Mouse (Mus musculus): ENCODE measurements at regions not wholly inside any gene's neighbourhood (a gene's known extent, or its start where the extent isn't known, plus 50 kb on each side); places are given as distances from the start of the nearest gene placed in this dataset.

- DNase-seq: no peak
Measured at GRCm38 (mm10) chr6:148599473-148599872, 155.3 kb upstream of the Tmtc1 start.

DNA sequence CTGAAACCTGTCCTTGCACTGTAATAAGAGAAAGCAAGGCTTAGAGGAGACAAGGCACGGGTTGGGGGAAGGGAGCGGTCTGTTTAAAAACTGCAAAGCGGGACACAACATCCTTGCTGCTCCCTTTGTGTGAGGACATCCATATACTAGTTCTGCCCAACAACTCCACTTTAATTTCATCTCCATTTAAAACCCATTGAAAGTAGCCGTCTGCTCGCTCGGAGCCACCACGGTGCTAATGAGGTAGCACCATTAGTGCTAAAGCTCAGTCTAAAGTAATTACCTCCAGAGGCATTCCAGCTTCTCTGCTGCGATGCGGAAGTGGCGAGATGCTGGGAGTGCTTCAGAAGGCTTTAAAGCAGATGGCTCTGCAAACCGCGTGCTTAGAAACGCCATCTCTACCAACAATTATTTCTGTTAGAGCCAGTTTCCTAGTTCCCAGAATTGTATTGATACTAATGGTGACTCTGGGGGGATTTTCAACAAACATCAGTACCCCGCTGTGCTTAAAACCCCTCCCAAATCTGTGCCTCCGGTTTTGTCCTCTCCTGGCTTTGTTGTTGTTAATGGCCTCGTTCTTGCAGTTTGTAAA, 154.7 kb upstream of the Tmtc1 start:
- DNase-seq: no peak

DNA sequence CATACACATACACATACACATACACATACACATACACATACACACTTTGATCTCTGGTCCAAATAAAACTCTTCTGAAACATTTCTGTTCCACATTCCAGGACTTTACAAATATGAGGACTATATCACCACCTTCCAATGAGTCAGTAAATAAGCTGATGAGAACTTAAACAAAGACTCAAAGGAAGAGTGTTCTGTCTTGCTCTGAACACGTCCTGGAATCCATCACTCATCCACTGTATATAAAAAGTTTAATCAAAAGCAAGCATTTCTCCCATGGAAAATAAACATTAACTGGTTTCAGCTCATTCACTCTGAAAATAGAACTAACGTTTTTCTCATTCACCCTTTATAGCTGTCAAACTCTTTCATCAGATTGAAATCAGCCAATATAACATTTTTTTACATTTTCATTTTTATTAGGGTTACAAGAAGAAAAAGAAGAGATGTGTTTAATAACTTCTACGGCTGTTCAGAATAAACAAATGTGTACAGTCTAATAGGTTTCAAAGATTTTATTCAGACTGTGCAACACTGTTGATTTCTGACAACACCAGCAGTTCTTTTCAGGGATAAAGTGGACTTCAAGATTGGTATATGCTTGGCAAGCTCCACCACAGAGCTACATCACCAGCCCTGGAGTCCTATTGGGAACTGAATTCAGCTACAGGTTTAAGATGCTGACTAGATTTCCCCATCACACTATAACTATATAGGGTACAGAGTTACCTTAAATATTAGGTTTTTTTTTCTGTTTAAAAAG, 151.0 kb upstream of the Tmtc1 start:
- DNase-seq: no peak

DNA sequence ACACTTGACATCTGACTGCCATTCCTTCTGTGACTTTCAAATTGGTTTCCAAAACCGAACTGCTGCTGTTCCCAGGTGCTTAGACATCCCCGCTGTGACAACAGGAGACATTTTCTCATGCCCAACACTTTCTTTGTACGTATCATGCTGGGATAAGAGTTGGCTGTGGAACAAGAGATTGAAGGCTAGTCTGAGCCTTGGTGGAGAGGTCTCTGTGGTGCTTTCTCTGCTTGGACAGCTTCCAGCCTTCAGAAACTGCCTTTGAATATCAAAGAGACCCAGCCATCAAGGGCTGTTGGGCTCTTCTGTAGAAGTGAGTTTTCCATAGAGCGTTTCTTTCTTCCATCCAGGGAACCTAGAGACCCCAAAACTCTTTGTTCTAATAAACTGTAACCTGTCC, 144.8 kb upstream of the Tmtc1 start:
- no peak for DNase-seq

DNA sequence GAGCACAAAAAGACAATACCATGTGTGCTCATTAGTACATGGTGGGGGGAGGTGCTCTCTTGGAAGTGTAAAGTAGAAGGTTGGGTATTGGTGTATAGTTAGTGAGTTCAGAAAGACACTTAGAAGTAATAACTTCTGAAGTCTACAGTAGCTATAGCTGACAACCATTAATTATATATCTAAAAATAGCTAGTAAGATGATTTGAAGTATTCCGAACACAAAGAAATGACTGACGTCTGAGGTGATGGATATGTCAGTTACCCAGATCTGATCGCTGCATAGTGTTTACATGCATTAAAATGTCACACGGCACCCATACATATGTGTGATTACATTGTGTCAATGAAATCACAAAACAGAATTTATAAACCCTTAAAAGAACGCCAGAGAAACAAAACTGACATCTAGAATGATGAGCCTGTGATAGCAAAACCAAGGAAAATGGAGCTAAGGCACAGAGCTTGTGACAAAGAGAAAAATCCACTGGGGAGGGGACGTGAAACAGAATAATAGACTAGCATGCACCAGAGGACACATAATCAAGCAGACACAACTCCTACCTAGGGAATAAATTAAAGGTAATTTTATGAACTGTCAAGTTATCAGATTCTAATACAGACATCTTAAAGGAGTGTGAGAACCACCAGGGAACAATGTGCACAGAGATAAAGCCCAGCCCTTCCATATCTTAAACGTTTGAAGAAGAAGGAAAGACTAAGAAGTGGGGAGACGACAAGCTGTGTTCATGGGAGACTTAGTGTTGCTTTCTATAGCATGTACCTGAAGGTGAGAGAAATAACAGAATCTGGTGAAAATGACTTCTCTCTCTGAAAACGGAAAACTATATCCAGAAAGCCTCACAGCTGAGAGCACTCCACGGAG, 142.5 kb upstream of the Tmtc1 start:
- no peak for DNase-seq

DNA sequence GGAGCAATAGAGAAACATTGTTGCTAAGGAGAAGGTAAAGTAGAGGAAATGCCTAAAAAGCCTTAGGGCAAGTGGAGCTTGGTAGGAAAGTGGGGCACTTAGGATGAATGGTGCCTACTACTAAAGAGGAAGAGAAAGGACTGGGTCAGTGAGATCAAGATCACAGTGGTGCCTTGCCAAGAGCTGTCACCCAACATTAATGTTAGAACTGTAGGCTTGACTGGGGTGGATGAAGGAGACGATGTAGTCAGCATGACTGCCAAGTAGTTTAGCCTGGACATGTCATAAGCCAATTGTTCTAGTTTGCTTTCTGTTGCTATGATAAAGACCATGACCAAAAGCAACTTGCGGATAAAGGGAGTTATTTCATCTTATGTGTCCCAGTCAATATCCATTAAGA, 139.9 kb upstream of the Tmtc1 start:
- DNase-seq: no peak

DNA sequence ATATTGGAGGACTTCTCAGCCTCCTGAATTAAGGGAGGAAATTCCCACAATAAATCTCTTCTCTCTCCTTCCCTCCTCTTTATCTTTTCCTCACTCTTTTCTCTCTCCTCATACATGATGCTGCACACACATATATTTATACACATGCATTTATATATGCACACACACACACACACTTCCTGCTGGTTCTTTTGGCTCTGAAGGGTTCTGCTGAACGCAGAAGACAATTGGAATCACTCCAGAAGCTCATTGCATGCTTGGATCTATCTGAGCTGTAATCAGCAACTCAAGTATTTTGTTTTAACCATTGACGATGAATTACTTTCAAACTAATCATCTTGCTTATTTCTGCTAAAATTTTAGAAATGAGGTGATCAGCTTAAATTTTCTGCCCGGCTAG, 134.1 kb upstream of the Tmtc1 start:
- DNase-seq: no peak

- no peak for DNase-seq
Measured at GRCm38 (mm10) chr6:148577663-148578062, 133.5 kb upstream of the Tmtc1 start.

DNA sequence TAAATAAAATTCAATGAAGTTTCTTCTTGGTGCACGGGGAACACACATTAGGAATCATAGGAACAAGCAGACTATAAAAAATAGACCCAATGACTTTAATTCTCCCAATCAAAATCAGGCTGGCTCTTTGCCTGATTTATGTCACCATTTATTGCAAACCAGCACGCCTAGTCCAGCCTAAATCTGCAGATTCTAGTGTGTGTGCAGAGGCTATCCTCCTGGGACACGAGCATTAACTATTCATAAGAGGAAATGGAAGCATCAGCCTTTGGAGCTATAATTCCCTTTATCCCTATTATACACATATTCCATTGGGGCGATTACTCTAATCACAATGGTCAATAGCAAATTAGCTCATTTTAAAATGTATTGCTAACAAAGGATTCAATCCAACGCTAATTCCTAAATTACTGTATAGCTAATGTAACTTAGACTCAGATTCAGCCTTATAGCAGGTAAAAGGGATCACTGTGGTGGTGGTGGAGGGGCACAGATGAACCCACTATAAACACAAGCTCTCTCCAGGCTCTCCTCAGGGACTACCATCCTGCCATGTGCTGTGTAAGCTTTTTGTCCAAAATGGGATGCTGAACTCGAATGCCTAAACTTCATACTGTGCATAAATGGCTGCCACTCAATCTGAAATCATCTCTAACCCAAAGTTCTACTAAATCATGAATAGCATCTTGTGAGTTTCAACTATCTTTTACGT, 130.7 kb upstream of the Tmtc1 start:
- no peak for DNase-seq

GRCm38 (mm10) chr6:148572201-148572600, 128.0 kb upstream of the Tmtc1 start:
- DNase-seq: no peak

GRCm38 (mm10) chr6:148571651-148572050, 127.5 kb upstream of the Tmtc1 start:
- DNase-seq: no peak

- DNase-seq: no peak
Measured at GRCm38 (mm10) chr6:148564146-148564545, 120.0 kb upstream of the Tmtc1 start.

GRCm38 (mm10) chr6:148562206-148562708, 118.1 kb upstream of the Tmtc1 start:
- no peak for DNase-seq

DNA sequence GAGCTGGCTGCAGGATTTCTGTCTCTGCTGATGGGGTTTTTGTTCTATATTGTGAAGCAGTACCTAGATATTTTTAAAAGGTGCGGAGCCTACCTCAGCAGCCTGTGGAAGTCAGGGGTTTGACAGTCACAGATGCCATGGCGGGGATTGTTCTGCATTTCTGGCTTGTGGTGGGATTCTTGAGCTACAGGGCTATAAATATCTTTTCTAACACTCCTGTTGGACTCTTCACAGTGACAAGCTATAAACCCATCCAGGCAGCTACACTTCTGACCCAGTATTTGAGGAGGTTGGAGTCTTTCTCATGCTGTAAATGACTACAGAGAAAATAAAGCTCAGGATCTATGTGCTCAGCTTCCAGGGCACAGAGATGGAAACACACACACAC, 112.3 kb upstream of the Tmtc1 start:
- no peak for DNase-seq

GRCm38 (mm10) chr6:148555651-148556483, 111.7 kb upstream of the Tmtc1 start:
- no peak for DNase-seq

DNA sequence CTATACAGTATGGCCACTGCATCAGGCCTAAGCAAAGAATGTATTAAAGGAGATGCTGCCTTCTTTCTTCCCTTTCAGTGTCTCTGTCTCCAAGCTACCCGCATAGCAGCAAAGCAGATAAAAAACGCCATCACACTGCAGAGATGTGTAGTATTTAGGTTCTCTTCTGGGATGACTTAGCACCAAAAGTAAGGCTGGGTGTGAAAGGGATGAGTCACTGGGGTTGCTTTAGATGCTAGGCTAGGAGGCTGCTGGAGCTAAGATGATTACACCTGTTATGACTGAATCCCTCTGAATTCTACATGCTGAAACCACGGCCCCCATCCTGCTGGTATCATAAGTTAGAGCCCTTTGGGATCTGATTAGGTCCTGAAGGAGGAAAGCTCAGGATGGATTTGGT, 110.3 kb upstream of the Tmtc1 start:
- DNase-seq: no peak

DNA sequence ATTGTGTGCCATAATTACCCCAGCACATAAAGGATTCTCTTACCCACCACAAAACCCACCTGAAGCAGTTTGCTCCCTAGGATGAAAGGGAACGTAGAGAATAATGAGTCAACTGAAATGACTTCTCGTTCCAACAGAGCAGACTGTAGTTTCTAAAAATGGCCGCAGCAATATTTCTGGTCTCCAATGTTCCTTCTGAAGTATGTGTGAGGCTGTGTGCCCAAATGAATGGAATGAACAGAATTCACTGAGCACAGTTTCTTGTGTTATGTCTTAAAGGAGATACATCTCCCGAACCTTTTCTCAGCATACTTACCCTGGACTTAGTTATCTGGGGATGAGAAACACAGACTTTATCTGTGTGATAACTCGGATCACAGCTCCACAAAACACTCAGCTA, 109.4 kb upstream of the Tmtc1 start:
- DNase-seq: no peak

GRCm38 (mm10) chr6:148551097-148551496, 106.9 kb upstream of the Tmtc1 start:
- no peak for DNase-seq

GRCm38 (mm10) chr6:148548138-148548778, 104.1 kb upstream of the Tmtc1 start:
- no peak for DNase-seq

GRCm38 (mm10) chr6:148543047-148543446, 98.9 kb upstream of the Tmtc1 start:
- no peak for DNase-seq

- no peak for DNase-seq
Measured at GRCm38 (mm10) chr6:148541981-148542380, 97.8 kb upstream of the Tmtc1 start.

Data from cerebellum, adult 18-20 months (tissue).